Mouse (Mus musculus): ENCODE results near the gene Ror1. TPM values are rescaled to one million over a fixed set of nuclear protein-coding genes. Genes with fewer than 3 reads are reported as not detected.
A peak's percentile ranks its signal among the peaks of the same experiment; 100 is the strongest.

Ror1 gene
- 0.47 and 1.5 TPM in 2 replicates for polyA plus RNA-seq (2014; fragmentation: Nextera tagmentation; extraction: Ambion mirVana)

- peak; percentile 92 for ATAC-seq (ENCODE audit: low read depth)
- under 1% methylated on average over 76 of the region's 76 CpGs for WGBS
These were observed at the start of gene Ror1 for GRCm38 (mm10) chr4:100095685-100096595. Gene Ror1 (plus strand): TSS chr4:100095791.

GRCm38 (mm10) chr4:100047066-100047465, 48.5 kb upstream of the Ror1 start:
- Histone ChIP-seq H3K4me2 (ENCODE audit: low read depth, low read length) (no peak overlapping the region), H3K9me3 (ENCODE audit: control insufficient read depth, low read length) (no peaks in the 10 kb centered on the region), H3K4me3 (ENCODE audit: low read depth, low read length) (no peak overlapping the region), H3K27me3 (ENCODE audit: control insufficient read depth, insufficient read depth, low read length) (no peaks in the 10 kb centered on the region), H3K9ac (replicated peaks; ENCODE audit: low read depth, low read length) (no peak overlapping the region), H3K36me3 (ENCODE audit: control insufficient read depth, insufficient read depth, low read length) (no peaks in the 10 kb centered on the region), H3K4me1 (ENCODE audit: control insufficient read depth, insufficient read depth, low read length) (no peaks in the 10 kb centered on the region), H3K27ac (ENCODE audit: low read depth, low read length) (no peak overlapping the region)
- ATAC-seq (ENCODE audit: low read depth) = no peak
- WGBS = 14% methylated on average over 6 of the region's 6 CpGs

More at GRCm38 (mm10) chr4:100095685-100096595, at the start of gene Ror1:
- Histone ChIP-seq H3K27me3 (ENCODE audit: control insufficient read depth, insufficient read depth, low read length) (no peaks in the 10 kb centered on the region), H3K9ac (replicated peaks; ENCODE audit: low read depth, low read length) (peak within 1 kb of the TSS; percentile 58), H3K9me3 (ENCODE audit: control insufficient read depth, low read length) (no peaks in the 10 kb centered on the region), H3K4me3 (ENCODE audit: low read depth, low read length) (peak within 1 kb of the TSS; percentile 58), H3K4me1 (ENCODE audit: control insufficient read depth, insufficient read depth, low read length) (no peaks in the 10 kb centered on the region), H3K4me2 (ENCODE audit: low read depth, low read length) (peak within 1 kb of the TSS; percentile 89), H3K27ac (ENCODE audit: low read depth, low read length) (peak within 1 kb of the TSS; percentile 7; the same call in 1 of the 2 replicates), H3K36me3 (ENCODE audit: control insufficient read depth, insufficient read depth, low read length) (no peaks in the 10 kb centered on the region)

GRCm38 (mm10) chr4:100048351-100048950, 47.1 kb upstream of the Ror1 start:
- H3K4me3 ChIP-seq (ENCODE audit: low read depth, low read length) = no peak overlapping the region
- 84% methylated on average over 7 of the region's 7 CpGs for WGBS
- no peaks in the 10 kb centered on the region for H3K9me3 ChIP-seq (ENCODE audit: control insufficient read depth, low read length)
- no peak overlapping the region for H3K27ac ChIP-seq (ENCODE audit: low read depth, low read length)
- no peaks in the 10 kb centered on the region for H3K4me1 ChIP-seq (ENCODE audit: control insufficient read depth, insufficient read depth, low read length)
- no peak overlapping the region for H3K4me2 ChIP-seq (ENCODE audit: low read depth, low read length)
- H3K36me3 ChIP-seq (ENCODE audit: control insufficient read depth, insufficient read depth, low read length) = no peaks in the 10 kb centered on the region
- no peaks in the 10 kb centered on the region for H3K27me3 ChIP-seq (ENCODE audit: control insufficient read depth, insufficient read depth, low read length)
- H3K9ac ChIP-seq (replicated peaks; ENCODE audit: low read depth, low read length) = no peak overlapping the region
- no peak for ATAC-seq (ENCODE audit: low read depth)

- ATAC-seq (ENCODE audit: low read depth) = no peak
- no peaks in the 10 kb centered on the region for H3K27me3 ChIP-seq (ENCODE audit: control insufficient read depth, insufficient read depth, low read length)
- H3K4me3 ChIP-seq (ENCODE audit: low read depth, low read length) = no peak overlapping the region
- no peak overlapping the region for H3K27ac ChIP-seq (ENCODE audit: low read depth, low read length)
- no peak overlapping the region for H3K9ac ChIP-seq (replicated peaks; ENCODE audit: low read depth, low read length)
- H3K9me3 ChIP-seq (ENCODE audit: control insufficient read depth, low read length) = no peaks in the 10 kb centered on the region
- no peak overlapping the region for H3K4me2 ChIP-seq (ENCODE audit: low read depth, low read length)
- no peaks in the 10 kb centered on the region for H3K4me1 ChIP-seq (ENCODE audit: control insufficient read depth, insufficient read depth, low read length)
- no peaks in the 10 kb centered on the region for H3K36me3 ChIP-seq (ENCODE audit: control insufficient read depth, insufficient read depth, low read length)
These were observed 43.8 kb upstream of the Ror1 start for GRCm38 (mm10) chr4:100051767-100052166.

- no peaks in the 10 kb centered on the region for H3K27me3 ChIP-seq (ENCODE audit: control insufficient read depth, insufficient read depth, low read length)
- H3K4me2 ChIP-seq (ENCODE audit: low read depth, low read length) = no peak overlapping the region
- no peak for ATAC-seq (ENCODE audit: low read depth)
- H3K27ac ChIP-seq (ENCODE audit: low read depth, low read length) = no peak overlapping the region
- H3K9me3 ChIP-seq (ENCODE audit: control insufficient read depth, low read length) = no peaks in the 10 kb centered on the region
- H3K4me1 ChIP-seq (ENCODE audit: control insufficient read depth, insufficient read depth, low read length) = no peaks in the 10 kb centered on the region
- H3K9ac ChIP-seq (replicated peaks; ENCODE audit: low read depth, low read length) = no peak overlapping the region
- 76% methylated on average over 3 of the region's 3 CpGs for WGBS
- no peak overlapping the region for H3K4me3 ChIP-seq (ENCODE audit: low read depth, low read length)
- no peaks in the 10 kb centered on the region for H3K36me3 ChIP-seq (ENCODE audit: control insufficient read depth, insufficient read depth, low read length)
These were observed 43.3 kb upstream of the Ror1 start for GRCm38 (mm10) chr4:100052258-100052657.

GRCm38 (mm10) chr4:100056046-100056445, 39.5 kb upstream of the Ror1 start:
- WGBS = 74% methylated on average over 9 of the region's 9 CpGs
- Histone ChIP-seq H3K36me3 (ENCODE audit: control insufficient read depth, insufficient read depth, low read length) (no peaks in the 10 kb centered on the region), H3K4me3 (ENCODE audit: low read depth, low read length) (no peak overlapping the region), H3K27ac (ENCODE audit: low read depth, low read length) (no peak overlapping the region), H3K4me2 (ENCODE audit: low read depth, low read length) (no peak overlapping the region), H3K4me1 (ENCODE audit: control insufficient read depth, insufficient read depth, low read length) (no peaks in the 10 kb centered on the region), H3K9ac (replicated peaks; ENCODE audit: low read depth, low read length) (no peak overlapping the region), H3K27me3 (ENCODE audit: control insufficient read depth, insufficient read depth, low read length) (no peaks in the 10 kb centered on the region), H3K9me3 (ENCODE audit: control insufficient read depth, low read length) (no peaks in the 10 kb centered on the region)
- ATAC-seq (ENCODE audit: low read depth) = no peak

- Histone ChIP-seq H3K9me3 (ENCODE audit: control insufficient read depth, low read length) (no peaks in the 10 kb centered on the region), H3K4me3 (ENCODE audit: low read depth, low read length) (no peak overlapping the region), H3K27ac (ENCODE audit: low read depth, low read length) (no peak overlapping the region), H3K36me3 (ENCODE audit: control insufficient read depth, insufficient read depth, low read length) (no peaks in the 10 kb centered on the region), H3K27me3 (ENCODE audit: control insufficient read depth, insufficient read depth, low read length) (no peaks in the 10 kb centered on the region), H3K4me1 (ENCODE audit: control insufficient read depth, insufficient read depth, low read length) (no peaks in the 10 kb centered on the region), H3K9ac (replicated peaks; ENCODE audit: low read depth, low read length) (no peak overlapping the region), H3K4me2 (ENCODE audit: low read depth, low read length) (no peak overlapping the region)
- WGBS = 72% methylated on average over 4 of the region's 4 CpGs
- no peak for ATAC-seq (ENCODE audit: low read depth)
These were observed 39.1 kb upstream of the Ror1 start for GRCm38 (mm10) chr4:100056446-100056845.

GRCm38 (mm10) chr4:100057381-100057780, 38.2 kb upstream of the Ror1 start:
- no peaks in the 10 kb centered on the region for H3K36me3 ChIP-seq (ENCODE audit: control insufficient read depth, insufficient read depth, low read length)

GRCm38 (mm10) chr4:100058631-100059030, 37.0 kb upstream of the Ror1 start:
- no peaks in the 10 kb centered on the region for H3K9me3 ChIP-seq (ENCODE audit: control insufficient read depth, low read length)
- H3K4me2 ChIP-seq (ENCODE audit: low read depth, low read length) = no peak overlapping the region
- H3K36me3 ChIP-seq (ENCODE audit: control insufficient read depth, insufficient read depth, low read length) = no peaks in the 10 kb centered on the region
- no peak overlapping the region for H3K4me3 ChIP-seq (ENCODE audit: low read depth, low read length)
- H3K27ac ChIP-seq (ENCODE audit: low read depth, low read length) = no peak overlapping the region
- no peak for ATAC-seq (ENCODE audit: low read depth)
- H3K9ac ChIP-seq (replicated peaks; ENCODE audit: low read depth, low read length) = no peak overlapping the region
- no peaks in the 10 kb centered on the region for H3K27me3 ChIP-seq (ENCODE audit: control insufficient read depth, insufficient read depth, low read length)
- no peaks in the 10 kb centered on the region for H3K4me1 ChIP-seq (ENCODE audit: control insufficient read depth, insufficient read depth, low read length)
- 92% methylated on average over 5 of the region's 5 CpGs for WGBS

More at GRCm38 (mm10) chr4:100057381-100057780, 38.2 kb upstream of the Ror1 start:
- H3K27ac ChIP-seq (ENCODE audit: low read depth, low read length) = no peak overlapping the region
- no peak overlapping the region for H3K9ac ChIP-seq (replicated peaks; ENCODE audit: low read depth, low read length)
- H3K4me3 ChIP-seq (ENCODE audit: low read depth, low read length) = no peak overlapping the region
- ATAC-seq (ENCODE audit: low read depth) = no peak
- H3K4me1 ChIP-seq (ENCODE audit: control insufficient read depth, insufficient read depth, low read length) = no peaks in the 10 kb centered on the region
- no peaks in the 10 kb centered on the region for H3K27me3 ChIP-seq (ENCODE audit: control insufficient read depth, insufficient read depth, low read length)
- WGBS = 87% methylated on average over 13 of the region's 13 CpGs
- no peaks in the 10 kb centered on the region for H3K9me3 ChIP-seq (ENCODE audit: control insufficient read depth, low read length)
- H3K4me2 ChIP-seq (ENCODE audit: low read depth, low read length) = no peak overlapping the region
